In the genomic region with DNA sequence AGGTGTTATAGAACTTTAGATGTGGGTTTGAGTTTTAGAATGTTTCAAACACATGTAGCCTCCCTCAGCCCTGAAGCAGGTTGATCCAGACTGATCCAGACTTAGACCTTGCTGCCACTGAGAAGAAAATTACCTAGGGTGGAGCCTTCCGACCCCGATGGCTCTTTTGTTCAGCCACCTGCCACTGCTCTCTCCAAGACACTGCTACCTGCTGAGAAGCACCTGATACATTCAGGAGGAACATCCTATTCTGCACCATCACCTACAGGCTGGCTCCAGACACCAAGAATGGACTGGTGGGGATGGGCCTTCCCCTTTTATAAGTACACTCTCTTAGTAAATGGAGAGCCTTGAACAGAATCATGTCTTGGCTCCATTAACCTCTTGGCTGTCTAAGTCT, we compare ENCODE assay signal across 21 mouse cellular contexts.
A peak's percentile ranks its signal among the peaks of the same experiment; 100 is the strongest.
DNase-seq lines count a peak whose midpoint lies in the region; TF ChIP-seq lines count a peak whose summit lies in the region.
"Had no signal": no experiment of that assay in that cellular context is flagged by ENCODE, and none has a peak within 500 bp of the region (broad histone marks: within the 10 kb centered on the region; RNA-seq: fewer than 3 reads in every experiment).

No protein-coding gene starts in this region.

- DNase-seq in ES-CJ7 (ENCODE audit: low read depth, low spot score) (peak; percentile 80), R1 (ENCODE audit: low read depth, low spot score) (peak; percentile 66), ZHBTc4 (ENCODE audit: low read depth, low spot score) (peak; percentile 63)
- no peak for DNase-seq in kidney, adult 9 months
- no peak for DNase-seq in thymus, postnatal 36 days
- DNase-seq in layer of hippocampus, adult 2 months (ENCODE audit: low spot score in 2 of 2): no peak
- DNase-seq: adrenal gland, adult 2 months; adrenal gland, postnatal 10 days; adrenal gland, postnatal 25 days; cerebellum, adult 11 months; cerebellum, adult 18-20 months; cerebellum, adult 8-10 months; cerebellum, adult 9-11 months; cerebellum, postnatal 14 days; cerebellum, postnatal 36 days; embryo, embryonic 11 days had no signal

- H3K27ac ChIP-seq in layer of hippocampus, adult 2 months: no peak overlapping the region
- H3K27ac ChIP-seq: embryonic facial prominence, embryonic 13.5 days; embryonic facial prominence, embryonic 15.5 days; forebrain, embryonic 10.5 days; forebrain, embryonic 12.5 days had no signal

- no peak overlapping the region for H3K4me3 ChIP-seq in layer of hippocampus, adult 2 months
- H3K4me3 ChIP-seq: embryonic facial prominence, embryonic 13.5 days; embryonic facial prominence, embryonic 15.5 days; erythroblast, embryonic 14.5 days; forebrain, embryonic 10.5 days; forebrain, embryonic 12.5 days had no signal

- no peak for TF ChIP-seq CTCF in layer of hippocampus, adult 2 months (conservative IDR thresholded peaks at IDR 0.05)

Comparison
In these comparisons a context has a peak if more than half of its experiments do, and no peak if none do; other contexts are left out.
1. DNase-seq: peak in ES-CJ7 (single experiment), R1 (single experiment) and ZHBTc4 (single experiment); none in kidney, adult 9 months (single experiment), thymus, postnatal 36 days (0 of 2) and layer of hippocampus, adult 2 months (0 of 2).